Mouse (Mus musculus) monocyte, adult 2 months (primary cell): ENCODE data around the gene Exoc4.

Experiments
- DNase-seq, 2 experiments: peaks; one replicate each; pipeline ENCODE4 v3.0.0; 2022; ENCODE audit warnings: low spot score in 2 of 2, low read depth in 1 of 2

The Exoc4 gene

DNA sequence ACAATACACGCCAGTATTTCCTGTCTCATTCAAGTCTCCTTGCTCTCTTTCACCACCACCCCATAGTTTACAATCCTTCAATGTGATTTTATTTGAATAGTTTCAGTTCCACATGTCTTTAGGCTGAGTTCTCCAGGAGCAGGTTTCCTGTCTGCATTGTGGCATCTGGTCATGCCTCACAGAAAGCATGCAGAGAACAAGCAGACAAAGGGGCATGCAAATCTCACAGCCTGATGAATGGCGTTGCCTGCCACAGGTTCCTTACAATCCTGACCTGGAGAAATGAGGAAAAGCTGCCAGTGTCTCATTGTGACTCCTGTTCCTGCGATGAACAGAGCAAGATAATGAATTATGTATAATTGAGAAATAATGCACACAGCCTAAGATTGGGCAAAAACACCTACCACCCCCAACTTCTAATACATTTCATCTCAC lies 490.0 kb downstream of the Exoc4 start:
- DNase-seq: no peak

- no peak for DNase-seq
These were observed 490.4 kb downstream of the Exoc4 start for GRCm38 (mm10) chr6:33739304-33739703.

- DNase-seq: no peak
These were observed 507.1 kb downstream of the Exoc4 start for GRCm38 (mm10) chr6:33755976-33756375.

GRCm38 (mm10) chr6:33761557-33761956 lies 512.7 kb downstream of the Exoc4 start:
- DNase-seq: no peak

GRCm38 (mm10) chr6:33763245-33763644 lies 514.4 kb downstream of the Exoc4 start:
- DNase-seq: no peak

GRCm38 (mm10) chr6:33763970-33764369 lies 515.1 kb downstream of the Exoc4 start:
- no peak for DNase-seq

- DNase-seq: no peak
These were observed 520.4 kb downstream of the Exoc4 start for GRCm38 (mm10) chr6:33769251-33769650.

GRCm38 (mm10) chr6:33770021-33770420 lies 521.1 kb downstream of the Exoc4 start:
- no peak for DNase-seq

DNA sequence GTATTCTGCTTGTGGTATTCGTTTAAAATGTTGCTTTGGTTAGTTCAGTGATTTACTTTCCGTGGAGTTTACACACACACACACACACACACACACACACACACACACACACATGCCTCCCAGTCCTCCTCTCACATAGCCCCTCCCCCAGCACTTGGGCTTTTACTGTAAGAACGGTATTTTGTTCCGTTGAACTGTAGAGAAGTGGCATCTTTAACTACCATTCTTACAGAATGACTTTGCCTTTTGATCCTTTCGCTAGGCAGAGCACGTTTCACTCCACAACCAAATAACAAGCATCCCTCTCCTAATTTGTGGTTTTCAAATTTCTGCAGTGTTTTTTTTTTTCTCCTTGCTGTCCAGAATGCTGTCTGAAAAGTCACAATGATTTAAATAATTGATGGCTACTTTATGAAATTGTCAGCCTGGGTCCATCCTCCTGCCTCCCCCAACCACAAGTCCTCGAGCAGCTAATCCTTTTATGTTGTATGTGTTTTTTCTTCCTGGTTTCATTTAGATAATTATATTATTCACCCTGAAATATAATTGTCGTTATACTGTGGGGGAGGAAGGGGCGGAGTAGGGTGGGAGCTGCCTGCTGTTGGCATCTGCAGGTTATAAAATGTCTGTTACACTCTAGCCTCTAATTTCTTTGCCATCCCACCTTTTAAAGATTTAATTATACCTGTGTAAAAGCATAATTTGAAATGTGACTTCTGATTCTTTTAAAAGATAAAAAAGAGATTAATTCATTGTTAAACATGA lies 523.8 kb downstream of the Exoc4 start:
- DNase-seq: no peak

DNA sequence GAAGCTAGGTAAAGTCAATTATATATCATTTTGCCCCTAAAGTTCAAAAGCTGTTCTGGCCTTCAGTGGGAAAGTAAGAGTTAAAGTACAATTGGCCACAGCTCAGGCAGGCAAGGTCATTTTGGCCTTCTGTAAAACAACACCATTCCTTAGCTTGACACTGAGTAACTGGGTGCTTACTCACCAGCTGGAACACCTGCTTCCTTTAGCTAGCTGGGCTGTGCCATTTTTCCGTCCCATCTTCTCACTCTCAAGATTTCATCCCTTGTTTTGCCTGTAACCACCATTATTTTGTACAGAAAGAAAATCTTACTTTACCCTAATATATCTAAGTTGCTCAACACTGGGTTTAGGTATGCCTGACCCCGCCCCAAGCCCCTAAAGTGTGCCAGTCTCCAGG lies 543.7 kb downstream of the Exoc4 start:
- DNase-seq: no peak

- no peak for DNase-seq
These were observed 552.4 kb downstream of the Exoc4 start for GRCm38 (mm10) chr6:33801254-33801653.

GRCm38 (mm10) chr6:33803481-33804098 lies 554.7 kb downstream of the Exoc4 start:
- DNase-seq: no peak

GRCm38 (mm10) chr6:33804775-33805174 lies 555.9 kb downstream of the Exoc4 start:
- no peak for DNase-seq

DNA sequence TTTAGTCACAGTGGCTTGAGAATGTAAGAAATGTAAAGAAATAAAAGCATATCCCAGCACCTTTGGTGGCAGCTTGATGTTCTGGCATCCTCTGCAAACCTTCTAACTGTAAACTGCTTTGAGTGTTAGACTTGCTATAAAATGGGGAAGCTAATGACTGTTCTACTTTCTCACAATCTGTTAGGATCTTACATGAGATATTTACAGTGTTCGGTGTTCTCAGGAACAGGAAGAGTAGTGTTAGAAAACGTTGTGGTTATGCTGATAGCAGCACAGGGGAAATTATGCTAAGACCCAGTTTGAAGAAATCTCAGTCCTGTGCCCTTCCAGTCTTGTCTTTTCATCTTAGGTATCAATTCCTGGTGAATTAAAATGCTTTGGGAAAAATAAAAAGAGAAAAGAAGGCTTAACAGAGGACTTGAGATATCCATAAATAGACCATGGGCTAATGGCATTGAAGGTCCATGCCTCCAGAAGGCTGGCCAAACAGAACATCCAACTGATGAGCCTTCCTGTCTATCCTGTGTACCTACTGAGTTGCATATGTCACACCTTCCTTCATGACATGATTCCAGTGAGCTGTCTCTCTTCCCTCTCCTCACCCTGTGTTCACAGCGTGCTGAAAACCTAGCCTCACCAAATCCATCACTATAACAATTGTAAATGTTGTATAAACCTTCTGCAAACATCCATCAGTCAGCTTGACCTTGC lies 557.3 kb downstream of the Exoc4 start:
- DNase-seq: no peak

- DNase-seq: no peak
These were observed 565.5 kb downstream of the Exoc4 start for GRCm38 (mm10) chr6:33814386-33814785.

GRCm38 (mm10) chr6:33823171-33823570 lies 574.3 kb downstream of the Exoc4 start:
- DNase-seq: no peak

- DNase-seq: no peak
These were observed 575.0 kb downstream of the Exoc4 start for GRCm38 (mm10) chr6:33823777-33824302.

- DNase-seq: no peak
These were observed 579.6 kb downstream of the Exoc4 start for GRCm38 (mm10) chr6:33828499-33828898.

DNA sequence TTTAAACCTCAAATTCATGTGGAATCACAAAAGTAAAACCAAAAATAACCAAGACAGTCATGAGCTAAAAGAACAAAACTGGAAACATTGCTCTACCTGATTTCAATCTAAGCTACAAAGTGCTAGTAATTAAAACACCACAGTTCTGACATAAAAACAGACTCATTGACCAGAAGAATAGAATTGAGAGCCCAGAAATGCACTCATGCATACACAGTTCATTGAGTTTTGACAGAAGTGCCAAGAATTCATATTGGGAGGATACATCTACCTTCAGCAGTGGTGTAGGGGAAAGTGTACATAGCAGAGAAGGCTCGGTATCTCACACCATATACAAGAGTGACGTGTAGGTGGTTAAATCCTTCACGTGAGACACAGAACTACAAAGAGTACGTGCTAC lies 580.4 kb downstream of the Exoc4 start:
- no peak for DNase-seq

DNA sequence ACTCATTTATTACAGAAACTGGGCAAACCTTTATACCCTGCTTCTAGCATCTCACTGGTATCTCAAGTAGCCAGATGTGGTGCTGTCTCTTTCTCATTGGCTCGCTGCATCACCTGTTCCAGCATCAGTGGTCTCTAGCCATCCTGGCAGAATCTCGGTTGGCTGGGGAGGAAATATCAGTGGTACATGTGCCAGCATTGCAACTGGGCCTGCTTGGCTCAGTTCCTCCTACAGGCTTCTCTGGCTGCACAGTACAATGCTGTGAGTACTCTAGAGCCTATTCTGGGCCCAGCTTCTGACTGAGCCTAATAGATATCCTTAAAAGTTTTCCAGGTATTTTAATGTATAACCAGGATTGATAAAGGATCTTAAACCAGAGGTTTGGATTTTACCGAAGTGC lies 582.4 kb downstream of the Exoc4 start:
- no peak for DNase-seq

GRCm38 (mm10) chr6:33832978-33833377 lies 584.1 kb downstream of the Exoc4 start:
- no peak for DNase-seq
